Mouse (Mus musculus) adrenal gland, postnatal 14 days (tissue): ENCODE results near the gene Ccl12. TPM values are rescaled to one million over a fixed set of nuclear protein-coding genes. Genes with fewer than 3 reads are reported as not detected.

Source experiments
- DNase-seq: peaks from one replicate; pipeline ENCODE4 v3.0.0; 2021; ENCODE audit warnings: mixed read lengths
- total RNA-seq: library from RNA; stranded (reverse); gene quantifications from 2 replicates; pipeline ENCODE4 v1.2.3, GENCODE M21; 2021

Gene Ccl12
- total RNA-seq, 1 experiment from 2014 or later: not detected

- peak; percentile 8 for DNase-seq
Measured at GRCm38 (mm10) chr11:82139492-82140094, 37.9 kb downstream of the Ccl12 start.

Other genes with a start within 250 kb of the Ccl12 start
- not detected in 2 replicates for gene 5530401A14Rik, start 241.2 kb upstream of the Ccl12 start, total RNA-seq
- gene Asic2, start 133.4 kb upstream of the Ccl12 start, total RNA-seq: 1.7 and 2.7 TPM in 2 replicates
- 1.4 and 1.9 TPM in 2 replicates for gene Ccl2, start 66.3 kb upstream of the Ccl12 start, total RNA-seq
- gene Gm17268, start 63.3 kb upstream of the Ccl12 start, total RNA-seq: not detected in 2 replicates
- not detected in 2 replicates for gene Ccl7, start 56.1 kb upstream of the Ccl12 start, total RNA-seq
- gene Ccl11, start 44.0 kb upstream of the Ccl12 start, total RNA-seq: 5.1 and 7.8 TPM in 2 replicates
- gene Ccl8, start 13.3 kb downstream of the Ccl12 start, total RNA-seq: not detected in 2 replicates
- not detected in 2 replicates for gene Ccl1, start 203.8 kb downstream of the Ccl12 start, total RNA-seq